Mouse (Mus musculus) ovary, adult 18-20 months (tissue): Measurements from ENCODE around the gene Oosp3.

ENCODE experiments used
- DNase-seq: peaks from one replicate; pipeline ENCODE4 v3.0.0; 2022; ENCODE audit warnings: low spot score, mixed read lengths

Gene Oosp3

GRCm38 (mm10) chr19:11696755-11697154, at the start of gene Oosp3:
Gene Oosp3, plus strand, starts transcription at chr19:11697055.
- DNase-seq: no peak

- DNase-seq: no peak
Measured at GRCm38 (mm10) chr19:11649564-11649963, 47.3 kb upstream of the Oosp3 start.

- no peak for DNase-seq
Measured at GRCm38 (mm10) chr19:11659142-11659541, 37.7 kb upstream of the Oosp3 start.

- no peak for DNase-seq
Measured at GRCm38 (mm10) chr19:11660459-11660858, 36.4 kb upstream of the Oosp3 start, which contains the start of gene Oosp2. Gene Oosp2, minus strand, starts transcription at chr19:11660559.

GRCm38 (mm10) chr19:11661562-11661961, 35.3 kb upstream of the Oosp3 start:
- DNase-seq: no peak

GRCm38 (mm10) chr19:11690839-11691238, 6.0 kb upstream of the Oosp3 start, which contains the start of gene Oosp1:
Gene Oosp1, minus strand, starts transcription at chr19:11691150.
- no peak for DNase-seq

- DNase-seq: no peak
Measured at GRCm38 (mm10) chr19:11691454-11691853, 5.4 kb upstream of the Oosp3 start.

- no peak for DNase-seq
Measured at GRCm38 (mm10) chr19:11698342-11698741, 1.5 kb downstream of the Oosp3 start.

GRCm38 (mm10) chr19:11712451-11712850, 15.6 kb downstream of the Oosp3 start:
- no peak for DNase-seq

GRCm38 (mm10) chr19:11720071-11720470, 23.2 kb downstream of the Oosp3 start:
- no peak for DNase-seq

- no peak for DNase-seq
Measured at GRCm38 (mm10) chr19:11723870-11724269, 27.0 kb downstream of the Oosp3 start.

- DNase-seq: no peak
Measured at GRCm38 (mm10) chr19:11724275-11724674, 27.4 kb downstream of the Oosp3 start.

GRCm38 (mm10) chr19:11725915-11726314, 29.1 kb downstream of the Oosp3 start:
- no peak for DNase-seq

- DNase-seq: no peak
Measured at GRCm38 (mm10) chr19:11727304-11727703, 30.4 kb downstream of the Oosp3 start.

GRCm38 (mm10) chr19:11730278-11730677, 33.4 kb downstream of the Oosp3 start:
- DNase-seq: no peak

- no peak for DNase-seq
Measured at GRCm38 (mm10) chr19:11736455-11736854, 39.6 kb downstream of the Oosp3 start.

GRCm38 (mm10) chr19:11745680-11746079, 48.8 kb downstream of the Oosp3 start:
- no peak for DNase-seq

GRCm38 (mm10) chr19:11747298-11747697, 50.4 kb downstream of the Oosp3 start, which contains the start of gene Gif:
Gene Gif, plus strand, starts transcription at chr19:11747554.
- DNase-seq: no peak
